Mouse (Mus musculus) cerebellum, adult 9-10 months (tissue): ENCODE measurements around the gene Napepld.
"Not testable (repeated sequence)": the region's sequence is repeated elsewhere in the genome, so short reads cannot be mapped to it uniquely, and the experiment has no call there.

Experiments used
- DNase-seq: peaks from one replicate; pipeline ENCODE4 v3.0.0; 2022

Gene Napepld

DNA sequence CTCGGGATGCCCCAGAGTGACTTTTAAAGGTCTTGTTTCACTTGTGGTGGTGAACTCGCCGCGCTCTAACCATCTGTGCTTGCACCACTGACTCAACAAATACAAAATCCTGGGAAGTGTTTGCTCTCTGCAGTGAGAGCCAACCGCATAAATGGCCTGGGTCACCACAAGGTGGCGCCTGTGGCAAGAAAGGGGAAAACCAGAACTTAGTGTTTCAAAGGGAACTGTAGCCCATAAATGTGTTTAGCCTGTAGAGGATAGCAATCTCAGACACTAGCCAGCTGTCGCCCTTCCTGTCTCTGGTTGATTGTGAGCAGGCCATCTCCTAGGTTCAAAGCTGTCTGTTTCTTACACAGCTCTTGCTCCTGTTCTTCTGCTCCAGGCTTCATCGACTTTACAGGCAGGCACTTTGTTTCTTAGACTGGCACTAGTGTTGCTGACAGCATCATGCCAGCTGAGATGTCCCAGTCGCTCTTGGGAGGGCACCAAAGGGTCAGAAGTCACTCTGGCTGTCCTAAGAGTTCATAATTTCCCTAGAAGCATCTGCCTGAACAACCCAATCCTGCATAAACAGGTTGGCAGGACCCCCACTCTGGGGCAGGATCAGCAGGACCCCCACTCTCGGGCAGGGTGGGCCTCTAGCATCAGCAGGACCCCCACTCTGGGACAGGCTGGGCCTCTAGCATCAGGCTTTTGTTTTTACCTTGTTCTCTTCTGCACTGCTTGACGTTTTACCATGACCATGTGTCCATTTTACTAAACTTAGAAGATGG, 42.4 kb downstream of the Napepld start:
- peak; percentile 69 for DNase-seq

DNA sequence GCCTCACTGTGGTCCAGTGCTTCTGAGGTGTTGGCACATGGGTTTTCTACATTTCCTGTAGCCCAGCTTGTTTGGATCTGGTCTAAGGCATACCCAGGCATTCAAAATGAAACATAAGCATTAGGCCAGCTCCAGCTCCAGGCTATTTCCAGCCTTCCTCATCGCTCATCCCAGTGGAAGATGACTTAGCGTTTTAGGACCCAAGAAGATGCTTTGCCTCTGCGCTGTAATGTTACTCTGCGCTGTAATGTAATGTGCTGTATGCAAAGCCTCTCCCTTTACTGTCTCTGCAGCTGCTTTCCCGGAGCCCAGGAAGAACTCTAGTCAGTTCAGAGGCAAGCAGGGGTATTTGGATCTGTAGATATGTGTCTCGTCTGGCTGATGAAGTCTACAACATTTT, 43.2 kb downstream of the Napepld start:
- no peak for DNase-seq

DNA sequence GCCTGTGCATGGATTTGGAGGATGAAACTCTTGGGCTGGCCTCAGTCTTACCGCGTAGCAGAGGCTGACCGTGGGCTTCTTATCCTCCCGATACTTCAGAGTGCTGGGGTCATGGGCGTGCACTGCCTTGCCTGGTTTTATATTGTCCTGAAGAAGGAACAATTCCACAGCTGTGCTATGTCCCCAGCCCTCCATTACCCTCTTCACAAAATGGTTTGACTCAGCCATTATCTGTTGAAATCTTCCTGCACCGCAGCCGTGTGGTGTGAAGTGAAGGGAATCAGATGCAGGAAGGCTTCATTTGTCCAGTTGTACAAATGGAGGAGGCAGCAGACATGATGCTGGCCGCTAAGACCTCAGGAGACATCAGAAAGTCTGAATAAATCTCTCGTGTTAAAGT, 44.3 kb downstream of the Napepld start:
- no peak for DNase-seq

DNA sequence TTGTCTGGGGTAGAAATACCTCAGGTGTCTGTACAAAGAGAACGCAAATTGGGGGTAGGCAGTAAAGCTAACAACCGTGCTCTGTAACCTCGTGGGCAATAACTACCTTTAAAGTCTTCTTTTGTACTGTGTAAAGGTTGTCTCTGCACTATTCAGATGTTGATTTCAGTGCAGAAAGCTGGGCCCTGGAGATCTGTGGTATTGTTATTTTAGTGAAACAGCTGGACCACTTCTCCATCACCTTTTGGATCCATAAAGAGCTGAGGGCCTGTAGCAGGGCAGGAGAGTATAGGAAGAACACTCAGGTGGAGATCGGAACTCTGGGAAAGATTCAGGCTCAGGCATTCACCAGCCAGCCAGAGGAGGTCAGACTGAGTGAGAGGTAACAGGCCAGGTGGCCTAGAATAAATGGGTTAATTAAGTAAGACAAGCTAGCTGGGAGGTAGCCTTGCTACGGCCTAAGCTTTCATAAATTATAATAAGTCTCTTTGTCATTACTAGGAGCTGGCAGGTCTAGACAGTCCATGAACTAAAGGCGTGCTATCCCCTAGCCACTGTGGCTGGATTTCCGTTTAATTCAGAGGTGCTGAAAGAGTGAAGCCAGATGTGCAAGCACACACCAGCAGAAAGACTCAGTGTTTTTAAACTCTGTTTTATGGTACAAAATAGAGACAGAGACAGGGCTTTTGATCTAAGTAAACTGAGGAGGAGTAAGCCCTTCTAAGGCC, 49.1 kb downstream of the Napepld start:
- DNase-seq: no peak

DNA sequence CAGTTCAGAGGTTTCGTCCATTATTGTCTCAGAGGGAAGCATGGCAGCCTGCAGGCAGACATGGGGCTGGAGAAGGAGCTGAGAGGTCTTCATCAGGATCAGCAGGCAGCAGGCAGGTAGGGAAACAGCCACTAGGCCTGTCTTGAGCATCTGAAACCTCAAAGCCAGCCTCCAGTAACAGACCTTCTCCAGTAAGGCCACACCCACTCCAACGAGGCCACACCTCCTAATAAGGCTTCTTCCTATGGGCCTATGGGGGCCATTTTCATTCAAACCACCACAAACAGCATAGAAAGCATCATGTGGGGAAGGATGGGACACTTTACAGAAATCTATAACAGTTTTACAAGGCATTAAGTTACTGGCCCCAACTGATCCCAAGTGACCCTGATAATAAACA, 50.5 kb downstream of the Napepld start:
- DNase-seq: no peak

DNA sequence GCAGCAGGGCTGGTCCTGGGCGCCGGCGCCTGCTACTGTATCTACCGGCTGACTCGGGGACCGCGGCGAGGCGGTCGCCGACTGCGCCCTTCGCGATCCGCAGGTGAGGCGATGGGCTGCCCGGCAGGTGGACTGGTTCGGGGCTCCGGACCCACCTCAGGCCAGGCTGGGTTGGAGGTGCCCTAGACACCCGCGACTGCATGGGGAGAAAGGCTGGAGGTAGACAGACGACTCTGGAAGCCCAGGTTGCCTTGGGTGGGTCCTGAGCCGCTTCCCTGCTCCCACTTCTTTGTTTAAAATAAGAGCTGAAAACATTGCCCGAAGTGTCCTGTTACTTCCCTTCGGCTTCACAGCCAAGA, 55.1 kb downstream of the Napepld start:
- no peak for DNase-seq

DNA sequence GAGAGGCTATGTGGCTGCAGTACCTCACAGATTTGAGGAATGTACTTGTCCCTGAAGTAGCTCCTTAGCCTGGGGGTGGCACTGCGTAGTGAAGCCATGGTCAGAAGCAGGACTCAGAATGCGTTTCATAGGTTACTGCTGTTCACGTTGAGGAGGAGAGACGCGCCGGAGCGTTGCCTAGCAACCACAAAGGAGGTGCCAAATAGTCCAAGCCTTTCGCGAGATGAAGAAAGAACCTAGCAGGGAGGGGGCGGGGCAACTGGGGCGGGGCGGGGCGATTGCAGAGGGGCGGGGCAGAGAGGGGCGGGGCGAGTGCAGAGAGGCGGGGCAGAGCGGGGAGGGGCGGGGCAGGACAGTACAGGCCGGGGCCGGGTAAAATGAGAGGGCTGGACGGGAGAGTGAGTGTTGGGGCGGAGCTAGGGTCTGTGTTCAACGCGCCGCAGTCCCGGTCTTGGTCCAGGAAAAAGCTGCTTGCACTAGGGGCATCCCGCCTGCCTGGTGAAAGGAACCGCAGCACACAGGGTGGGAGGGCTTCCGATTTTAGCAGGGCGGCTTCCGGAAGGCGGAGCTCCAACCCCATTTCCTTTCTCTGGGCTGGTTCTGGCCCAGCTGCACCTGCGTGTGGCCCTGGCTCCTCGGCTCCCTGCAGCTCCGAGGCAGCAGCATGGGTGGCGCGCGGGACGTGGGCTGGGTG, 55.6 kb downstream of the Napepld start, which contains the start of the genes Fbxl13 and Armc10:
Fbxl13 (minus strand) TSS at position 196 of the 694 bp plus-strand sequence.
Armc10 (plus strand) TSS at position 375 of the 694 bp plus-strand sequence.
- peak; percentile 89 for DNase-seq

DNA sequence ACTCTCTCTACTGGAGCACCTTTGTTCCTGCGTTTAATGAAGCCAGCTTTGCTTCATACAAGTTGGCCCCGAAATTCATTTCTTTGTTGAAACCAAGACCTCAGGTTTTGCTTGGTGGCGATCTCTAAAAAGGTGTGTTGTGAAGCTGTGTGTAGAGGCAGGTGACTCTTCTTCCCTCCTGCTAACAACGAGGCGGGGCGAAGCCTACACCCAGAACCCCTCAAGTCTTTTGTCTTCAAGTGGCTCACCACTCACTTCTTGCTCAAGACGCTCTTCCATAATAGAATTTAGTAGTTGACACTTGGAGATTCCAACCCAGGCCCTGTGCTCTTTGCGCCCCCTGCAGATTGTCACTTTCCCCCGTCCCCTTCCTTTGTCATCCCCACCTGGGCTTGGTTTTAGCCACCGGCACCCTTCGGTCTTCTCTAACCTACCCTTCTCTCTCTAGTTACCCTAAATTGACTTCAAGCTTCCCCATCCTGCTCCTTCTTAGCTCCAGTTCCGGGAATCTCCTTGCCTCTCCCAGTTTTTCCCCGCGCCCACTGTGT, 56.2 kb downstream of the Napepld start:
- DNase-seq: no peak

DNA sequence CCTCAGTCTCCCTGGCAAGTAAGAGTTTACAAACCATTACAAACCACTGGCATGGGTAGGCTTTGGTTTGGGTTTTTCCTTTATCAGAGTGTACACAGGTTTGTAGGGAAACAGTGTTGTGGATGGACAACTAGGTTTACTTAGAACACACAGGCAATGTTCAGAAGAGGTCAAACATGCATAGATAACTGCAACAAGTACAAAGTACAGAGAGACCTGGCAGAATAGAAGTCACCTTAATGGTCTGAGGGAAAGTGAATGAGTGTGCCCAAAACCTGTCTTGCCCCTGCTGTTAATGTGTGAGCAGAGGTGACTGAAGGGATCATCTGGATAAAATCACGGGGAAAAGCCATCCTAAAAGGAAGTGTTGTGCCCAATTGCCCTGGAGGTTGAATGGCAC, 57.6 kb downstream of the Napepld start:
- no peak for DNase-seq

DNA sequence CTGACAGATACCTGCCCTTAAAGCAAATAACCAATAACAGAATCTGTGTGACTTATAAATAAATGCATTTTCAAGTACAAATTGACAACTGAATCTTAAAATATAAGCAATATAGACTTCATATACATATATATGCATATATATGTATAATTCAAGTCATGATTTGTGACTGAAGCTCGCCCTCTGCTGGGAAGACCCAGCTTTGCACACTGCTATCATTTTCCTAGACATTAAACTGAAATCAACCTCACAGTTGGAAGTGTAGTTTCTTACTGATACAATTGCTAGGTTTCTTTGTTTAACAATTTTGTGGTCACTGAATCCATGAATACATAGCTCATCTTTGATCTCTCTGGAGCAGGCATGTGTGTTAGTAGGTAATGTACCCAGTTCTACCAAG, 60.2 kb downstream of the Napepld start:
- DNase-seq: peak; percentile 53

DNA sequence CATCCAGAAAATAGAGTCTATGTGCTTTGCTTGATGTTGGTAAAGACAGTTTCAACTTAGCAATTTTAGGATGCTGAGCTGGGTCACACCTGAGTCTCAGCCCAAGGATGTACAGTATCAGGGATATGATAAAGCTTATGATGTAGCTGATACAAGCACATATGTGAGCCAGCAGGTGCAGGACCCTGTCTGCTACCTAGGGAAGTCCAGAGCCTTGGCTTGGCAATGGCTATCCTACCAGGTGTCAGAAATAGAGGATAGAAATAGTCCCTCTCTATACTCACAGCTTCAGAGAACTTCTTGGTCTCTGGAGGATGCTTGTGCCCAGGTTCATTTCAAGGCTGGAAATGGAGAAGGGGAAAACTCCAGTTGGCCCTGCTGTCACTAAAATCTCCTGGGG, 75.3 kb downstream of the Napepld start:
- no peak for DNase-seq

DNA sequence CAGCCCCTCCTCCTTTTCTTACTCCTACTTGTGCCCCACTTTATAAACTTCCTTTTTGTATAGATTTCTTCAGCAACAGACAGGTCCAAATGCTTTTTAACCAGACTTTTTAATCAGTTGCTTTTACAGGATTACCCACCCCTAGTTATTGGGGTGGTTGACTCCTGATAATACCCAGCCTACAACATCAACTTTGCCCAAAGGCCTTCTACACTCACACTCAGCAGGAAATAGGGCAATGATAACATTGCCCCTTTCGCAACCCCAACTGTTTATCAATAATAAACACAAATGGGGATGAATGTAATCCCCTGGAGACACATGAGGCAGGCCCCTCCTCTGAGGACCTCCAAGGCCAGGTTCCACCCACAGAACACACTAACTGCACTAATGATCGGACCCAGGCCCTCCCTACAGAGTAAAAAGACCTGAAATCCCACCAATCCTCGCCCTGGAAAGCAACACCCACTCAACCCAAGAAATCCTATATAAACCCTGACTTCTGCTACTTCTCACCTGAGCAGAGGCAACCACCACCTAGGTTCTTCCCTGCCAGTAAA, 84.7 kb downstream of the Napepld start:
- DNase-seq: no peak

DNA sequence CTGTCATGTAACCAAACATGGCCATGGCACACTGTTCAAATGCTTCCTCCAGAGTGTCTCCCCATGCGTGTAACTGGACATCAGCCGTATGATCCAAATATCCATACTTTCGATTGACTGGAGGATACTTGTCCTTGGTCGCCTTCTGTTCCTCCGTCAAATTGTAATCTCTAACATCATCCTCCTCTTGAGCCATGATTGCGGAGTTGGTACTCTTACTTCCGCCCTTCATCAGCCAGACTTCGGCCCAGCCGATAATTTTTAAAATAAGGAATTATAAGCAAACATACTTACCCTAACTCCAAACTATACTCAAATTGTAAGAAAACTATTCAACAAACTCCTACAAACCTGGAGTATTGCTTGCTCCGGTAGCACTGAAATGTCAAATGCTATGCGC, 86.9 kb downstream of the Napepld start:
- not testable (repeated sequence) for DNase-seq
